Mouse (Mus musculus): Measurements from ENCODE around the gene Ank3. TPM values are rescaled to one million over a fixed set of nuclear protein-coding genes. Genes with fewer than 3 reads are reported as not detected.

Ank3 gene
- polyA plus RNA-seq, 2 experiments: 3.1 to 5.3 TPM

- WGBS (ENCODE audit: insufficient replicate concordance): 56% methylated on average over 5 of the region's 5 CpGs
- Histone ChIP-seq H3K27me3 (ENCODE audit: control insufficient read depth, insufficient read depth, low read length) (no peaks in the 10 kb centered on the region), H3K36me3 (replicated peaks; ENCODE audit: control insufficient read depth, insufficient read depth, low read depth) (no peaks in the 10 kb centered on the region), H3K4me3 (ENCODE audit: insufficient read depth in 1 of 2, low read depth in 2 of 2, low read length in 2 of 2) (no peak overlapping the region), H3K4me1 (replicated peaks; ENCODE audit: control insufficient read depth in 2 of 2, insufficient read depth in 2 of 2, low read length in 1 of 2) (peaks cover 0 to 2% of the 10 kb centered on the region in 2 experiments; a peak in 2 of 4 replicates), H3K9me3 (ENCODE audit: control insufficient read depth, low read length) (no peaks in the 10 kb centered on the region), H3K9ac (replicated peaks) (no peak overlapping the region), H3K4me2 (ENCODE audit: low read depth) (no peak overlapping the region), H3K27ac (no peak overlapping the region)
- no peak for DNase-seq (ENCODE audit: low read depth in 3 of 3, low spot score in 3 of 3)
- no peak for TF ChIP-seq CTCF (IDR thresholded peaks at IDR 0.05; ENCODE audit: low read depth)
- no peak for TF ChIP-seq EP300 (IDR thresholded peaks at IDR 0.05; ENCODE audit: low read depth)
- no peak for ATAC-seq (ENCODE audit: insufficient read depth)
These were observed 499.4 kb downstream of the Ank3 start for GRCm38 (mm10) chr10:69897927-69898326.

DNA sequence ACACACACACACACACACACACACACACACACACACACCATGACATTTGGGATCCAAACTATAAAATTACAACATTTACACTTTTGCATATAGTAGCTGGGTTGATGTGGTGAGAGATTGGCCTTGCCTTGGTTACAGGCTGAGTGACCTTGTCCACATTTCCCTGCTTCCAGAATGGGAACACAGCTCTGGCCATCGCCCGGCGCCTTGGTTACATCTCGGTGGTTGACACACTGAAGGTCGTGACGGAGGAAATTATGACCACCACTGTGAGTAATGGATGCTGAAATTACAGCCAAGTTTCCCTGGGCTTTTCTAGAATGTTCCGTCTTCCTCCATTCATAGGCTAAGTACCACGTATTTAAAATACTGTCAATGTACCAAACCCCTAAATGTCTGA is 500.2 kb downstream of the Ank3 start:
- no peak for DNase-seq (ENCODE audit: low read depth in 3 of 3, low spot score in 3 of 3)

DNA sequence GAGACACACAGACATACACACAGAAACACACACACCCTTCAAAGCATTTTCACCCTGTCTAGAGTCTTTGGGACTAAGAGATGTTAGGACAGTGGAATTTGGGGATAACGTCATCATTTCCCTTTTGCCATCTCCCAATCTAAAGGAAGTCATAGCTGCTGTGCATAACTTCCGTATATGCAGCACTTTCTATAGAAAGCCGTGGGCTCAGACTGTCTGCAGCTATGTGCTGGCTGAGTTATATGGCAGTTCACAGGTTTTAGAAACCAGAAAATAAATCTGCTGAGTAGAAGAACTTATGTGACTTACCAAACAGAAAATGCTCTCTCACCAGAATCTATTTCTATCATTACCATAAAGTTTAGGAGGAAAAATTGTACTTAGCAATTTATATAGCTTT is 501.2 kb downstream of the Ank3 start:
- Histone ChIP-seq H3K27ac (no peak overlapping the region), H3K27me3 (ENCODE audit: control insufficient read depth, insufficient read depth, low read length) (no peaks in the 10 kb centered on the region), H3K4me3 (ENCODE audit: insufficient read depth in 1 of 2, low read depth in 2 of 2, low read length in 2 of 2) (no peak overlapping the region), H3K4me1 (replicated peaks; ENCODE audit: control insufficient read depth in 2 of 2, insufficient read depth in 2 of 2, low read length in 1 of 2) (peaks cover 5 to 10% of the 10 kb centered on the region in 2 experiments; a peak in 3 of 4 replicates), H3K9me3 (ENCODE audit: control insufficient read depth, low read length) (no peaks in the 10 kb centered on the region), H3K9ac (replicated peaks) (no peak overlapping the region), H3K36me3 (replicated peaks; ENCODE audit: control insufficient read depth, insufficient read depth, low read depth) (no peaks in the 10 kb centered on the region), H3K4me2 (ENCODE audit: low read depth) (no peak overlapping the region)
- TF ChIP-seq EP300 (IDR thresholded peaks at IDR 0.05; ENCODE audit: low read depth): no peak
- no peak for ATAC-seq (ENCODE audit: insufficient read depth)
- 40% methylated on average over 3 of the region's 3 CpGs for WGBS (ENCODE audit: insufficient replicate concordance)
- DNase-seq (ENCODE audit: low read depth in 3 of 3, low spot score in 3 of 3): no peak

More for the DNA sequence above, 500.2 kb downstream of the Ank3 start:
- Histone ChIP-seq H3K4me1 (replicated peaks; ENCODE audit: control insufficient read depth in 2 of 2, insufficient read depth in 2 of 2, low read length in 1 of 2) (peaks cover 0 to 2% of the 10 kb centered on the region in 2 experiments; a peak in 1 of 4 replicates), H3K9ac (replicated peaks) (no peak overlapping the region), H3K36me3 (replicated peaks; ENCODE audit: control insufficient read depth, insufficient read depth, low read depth) (no peaks in the 10 kb centered on the region), H3K9me3 (ENCODE audit: control insufficient read depth, low read length) (no peaks in the 10 kb centered on the region), H3K27me3 (ENCODE audit: control insufficient read depth, insufficient read depth, low read length) (no peaks in the 10 kb centered on the region), H3K4me3 (ENCODE audit: insufficient read depth in 1 of 2, low read depth in 2 of 2, low read length in 2 of 2) (no peak overlapping the region), H3K27ac (no peak overlapping the region), H3K4me2 (ENCODE audit: low read depth) (no peak overlapping the region)
- 77% methylated on average over 8 of the region's 8 CpGs for WGBS (ENCODE audit: insufficient replicate concordance)
- ATAC-seq (ENCODE audit: insufficient read depth): no peak
- TF ChIP-seq CTCF (IDR thresholded peaks at IDR 0.05; ENCODE audit: low read depth) (no peak), EP300 (IDR thresholded peaks at IDR 0.05; ENCODE audit: low read depth) (no peak)

- WGBS (ENCODE audit: insufficient replicate concordance): 69% methylated on average over 6 of the region's 6 CpGs
- no peak overlapping the region for H3K4me3 ChIP-seq (ENCODE audit: insufficient read depth in 1 of 2, low read depth in 2 of 2, low read length in 2 of 2)
- DNase-seq (ENCODE audit: low read depth in 3 of 3, low spot score in 3 of 3) (no peak), ATAC-seq (ENCODE audit: insufficient read depth) (no peak)
- H3K9ac ChIP-seq (replicated peaks): no peak overlapping the region
- peaks cover 10 to 11% of the 10 kb centered on the region in 2 experiments for H3K4me1 ChIP-seq (replicated peaks; ENCODE audit: control insufficient read depth in 2 of 2, insufficient read depth in 2 of 2, low read length in 1 of 2)
- H3K36me3 ChIP-seq (replicated peaks; ENCODE audit: control insufficient read depth, insufficient read depth, low read depth): no peaks in the 10 kb centered on the region
- H3K4me2 ChIP-seq (ENCODE audit: low read depth): no peak overlapping the region
- H3K9me3 ChIP-seq (ENCODE audit: control insufficient read depth, low read length): no peaks in the 10 kb centered on the region
- no peaks in the 10 kb centered on the region for H3K27me3 ChIP-seq (ENCODE audit: control insufficient read depth, insufficient read depth, low read length)
- TF ChIP-seq EP300 (IDR thresholded peaks at IDR 0.05; ENCODE audit: low read depth) (no peak), CTCF (IDR thresholded peaks at IDR 0.05; ENCODE audit: low read depth) (no peak)
- H3K27ac ChIP-seq: no peak overlapping the region
These were observed 503.5 kb downstream of the Ank3 start for GRCm38 (mm10) chr10:69902024-69902423.

DNA sequence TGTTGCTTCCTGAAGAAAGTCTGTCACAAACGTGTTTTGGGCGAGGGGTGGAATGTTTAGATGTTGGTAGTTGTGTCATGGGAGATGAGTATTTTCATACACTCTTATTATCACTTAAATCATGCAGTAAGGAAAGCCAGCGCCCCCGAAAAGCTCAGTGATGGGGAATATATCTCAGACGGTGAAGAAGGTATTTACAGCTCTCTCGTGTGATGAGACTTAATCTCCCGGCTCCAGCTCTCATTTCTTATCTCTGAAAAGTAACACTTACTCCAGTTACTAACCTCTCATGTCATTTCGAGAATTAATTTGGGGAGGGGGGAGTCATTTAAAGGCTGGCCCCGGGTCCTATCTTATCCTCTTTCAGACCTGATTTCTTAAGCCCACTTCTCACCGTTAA is 505.7 kb downstream of the Ank3 start:
- DNase-seq (ENCODE audit: low read depth in 3 of 3, low spot score in 3 of 3) (peak in 2 of 3 experiments; percentile 67 to 69), ATAC-seq (ENCODE audit: insufficient read depth) (no peak)
- no peaks in the 10 kb centered on the region for H3K36me3 ChIP-seq (replicated peaks; ENCODE audit: control insufficient read depth, insufficient read depth, low read depth)
- no peak overlapping the region for H3K9ac ChIP-seq (replicated peaks)
- peak overlapping the region; percentile 28; the same call in 1 of the 2 replicates for H3K4me2 ChIP-seq (ENCODE audit: low read depth)
- TF ChIP-seq EP300 (IDR thresholded peaks at IDR 0.05; ENCODE audit: low read depth) (no peak), CTCF (IDR thresholded peaks at IDR 0.05; ENCODE audit: low read depth) (no peak)
- no peak overlapping the region for H3K4me3 ChIP-seq (ENCODE audit: insufficient read depth in 1 of 2, low read depth in 2 of 2, low read length in 2 of 2)
- peaks cover 32 to 33% of the 10 kb centered on the region in 2 experiments for H3K4me1 ChIP-seq (replicated peaks; ENCODE audit: control insufficient read depth in 2 of 2, insufficient read depth in 2 of 2, low read length in 1 of 2)
- no peaks in the 10 kb centered on the region for H3K27me3 ChIP-seq (ENCODE audit: control insufficient read depth, insufficient read depth, low read length)
- 14% methylated on average over 10 of the region's 10 CpGs for WGBS (ENCODE audit: insufficient replicate concordance)
- no peak overlapping the region for H3K27ac ChIP-seq
- no peaks in the 10 kb centered on the region for H3K9me3 ChIP-seq (ENCODE audit: control insufficient read depth, low read length)
